Mouse (Mus musculus): ENCODE measurements around the gene Kcnj10. TPM values are rescaled to one million over a fixed set of nuclear protein-coding genes. Genes with fewer than 3 reads are reported as not detected.

Gene Kcnj10
- polyA plus RNA-seq, 1 experiment from 2014 or later, result 1.6 TPM

DNA sequence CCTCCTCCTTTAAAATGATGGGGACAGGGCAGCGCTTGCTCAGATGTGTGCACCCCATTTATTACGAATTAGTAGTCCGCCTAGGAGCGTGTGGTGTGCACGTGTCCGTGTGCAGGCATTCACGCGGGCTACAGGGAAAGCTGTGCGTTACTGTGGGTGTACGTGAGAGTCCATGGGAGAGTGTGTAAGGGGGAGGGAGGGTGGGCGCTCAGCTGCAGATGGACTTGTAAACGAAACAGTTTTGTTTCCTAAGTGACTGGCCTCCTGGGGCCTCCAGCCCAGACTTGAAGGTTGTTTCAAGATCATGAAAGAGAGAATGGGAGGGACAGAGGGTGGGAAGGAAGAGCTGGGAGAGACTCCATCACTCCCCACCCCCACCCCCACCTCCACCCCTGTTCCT lies 39.8 kb upstream of the Kcnj10 start:
- ATAC-seq, result peak; percentile 37; the same call in 1 of the 2 replicates
- Histone ChIP-seq H3K4me3 (ENCODE audit: low read depth, low read length) (no peak overlapping the region), H3K4me1 (ENCODE audit: control insufficient read depth, insufficient read depth, low read length) (peaks cover 8% of the 10 kb centered on the region; the same call in 1 of the 2 replicates), H3K9ac (ENCODE audit: low read length) (no peak overlapping the region), H3K36me3 (ENCODE audit: control insufficient read depth, insufficient read depth, low read length) (no peaks in the 10 kb centered on the region), H3K4me2 (ENCODE audit: low read length) (no peak overlapping the region), H3K9me3 (replicated peaks; ENCODE audit: control insufficient read depth, low read length) (no peaks in the 10 kb centered on the region), H3K27ac (ENCODE audit: low read depth, low read length) (no peak overlapping the region), H3K27me3 (replicated peaks; ENCODE audit: control insufficient read depth, insufficient read depth, low read length) (no peaks in the 10 kb centered on the region)
- no peak for DNase-seq (ENCODE audit: low spot score)
- 50% methylated on average over 12 of the region's 12 CpGs for WGBS

DNA sequence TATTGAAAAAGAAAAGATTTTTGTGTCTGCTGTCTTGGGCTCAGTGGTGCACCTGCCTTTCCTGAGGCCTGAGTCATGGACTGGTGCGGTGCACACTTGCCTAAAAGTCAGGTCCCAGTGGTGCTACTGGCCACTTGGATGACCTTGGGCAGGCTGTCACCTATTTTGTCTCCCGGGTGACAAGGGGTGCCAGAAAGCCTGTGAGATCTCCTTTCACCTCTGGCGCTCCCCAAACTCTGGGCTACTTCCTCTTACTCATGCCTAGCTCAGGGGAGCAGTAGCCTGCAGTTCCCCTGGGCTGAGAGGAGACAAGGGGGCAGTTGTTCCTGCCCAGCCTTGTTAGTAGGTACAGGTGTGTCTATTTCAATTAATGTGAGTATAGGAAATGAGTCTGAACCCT lies 38.7 kb upstream of the Kcnj10 start:
- WGBS, result 69% methylated on average over 3 of the region's 3 CpGs
- Histone ChIP-seq H3K36me3 (ENCODE audit: control insufficient read depth, insufficient read depth, low read length) (no peaks in the 10 kb centered on the region), H3K9ac (ENCODE audit: low read length) (no peak overlapping the region), H3K9me3 (replicated peaks; ENCODE audit: control insufficient read depth, low read length) (no peaks in the 10 kb centered on the region), H3K4me2 (ENCODE audit: low read length) (no peak overlapping the region), H3K4me1 (ENCODE audit: control insufficient read depth, insufficient read depth, low read length) (peaks cover 10% of the 10 kb centered on the region; the same call in 1 of the 2 replicates), H3K27me3 (replicated peaks; ENCODE audit: control insufficient read depth, insufficient read depth, low read length) (no peaks in the 10 kb centered on the region), H3K4me3 (ENCODE audit: low read depth, low read length) (no peak overlapping the region), H3K27ac (ENCODE audit: low read depth, low read length) (no peak overlapping the region)
- DNase-seq (ENCODE audit: low spot score) (no peak), ATAC-seq (no peak)

GRCm38 (mm10) chr1:172302851-172303250 lies 38.2 kb upstream of the Kcnj10 start:
- DNase-seq (ENCODE audit: low spot score) (no peak), ATAC-seq (no peak)
- Histone ChIP-seq H3K4me3 (ENCODE audit: low read depth, low read length) (no peak overlapping the region), H3K4me2 (ENCODE audit: low read length) (no peak overlapping the region), H3K4me1 (ENCODE audit: control insufficient read depth, insufficient read depth, low read length) (peaks cover 13% of the 10 kb centered on the region; the same call in 1 of the 2 replicates), H3K36me3 (ENCODE audit: control insufficient read depth, insufficient read depth, low read length) (no peaks in the 10 kb centered on the region), H3K27ac (ENCODE audit: low read depth, low read length) (no peak overlapping the region), H3K9me3 (replicated peaks; ENCODE audit: control insufficient read depth, low read length) (no peaks in the 10 kb centered on the region), H3K27me3 (replicated peaks; ENCODE audit: control insufficient read depth, insufficient read depth, low read length) (no peaks in the 10 kb centered on the region), H3K9ac (ENCODE audit: low read length) (no peak overlapping the region)
- WGBS, result 12% methylated on average over 6 of the region's 6 CpGs

GRCm38 (mm10) chr1:172304443-172304842 lies 36.6 kb upstream of the Kcnj10 start:
- no peak overlapping the region for H3K27ac ChIP-seq (ENCODE audit: low read depth, low read length)
- no peak for ATAC-seq
- no peaks in the 10 kb centered on the region for H3K36me3 ChIP-seq (ENCODE audit: control insufficient read depth, insufficient read depth, low read length)
- no peak overlapping the region for H3K9ac ChIP-seq (ENCODE audit: low read length)
- 76% methylated on average over 6 of the region's 6 CpGs for WGBS
- peaks cover 17% of the 10 kb centered on the region for H3K4me1 ChIP-seq (ENCODE audit: control insufficient read depth, insufficient read depth, low read length)
- H3K27me3 ChIP-seq (replicated peaks; ENCODE audit: control insufficient read depth, insufficient read depth, low read length), result no peaks in the 10 kb centered on the region
- H3K4me2 ChIP-seq (ENCODE audit: low read length), result no peak overlapping the region
- DNase-seq (ENCODE audit: low spot score), result no peak
- no peaks in the 10 kb centered on the region for H3K9me3 ChIP-seq (replicated peaks; ENCODE audit: control insufficient read depth, low read length)
- H3K4me3 ChIP-seq (ENCODE audit: low read depth, low read length), result no peak overlapping the region

- WGBS, result 93% methylated on average over 2 of the region's 2 CpGs
Observed at GRCm38 (mm10) chr1:172305153-172305552, 35.9 kb upstream of the Kcnj10 start.

GRCm38 (mm10) chr1:172305635-172306034 lies 35.4 kb upstream of the Kcnj10 start:
- H3K4me3 ChIP-seq (ENCODE audit: low read depth, low read length), result no peak overlapping the region
- WGBS, result 82% methylated on average over 3 of the region's 3 CpGs
- H3K4me1 ChIP-seq (ENCODE audit: control insufficient read depth, insufficient read depth, low read length), result peaks cover 25% of the 10 kb centered on the region
- DNase-seq (ENCODE audit: low spot score), result no peak
- H3K4me2 ChIP-seq (ENCODE audit: low read length), result no peak overlapping the region
- no peak for ATAC-seq
- no peaks in the 10 kb centered on the region for H3K9me3 ChIP-seq (replicated peaks; ENCODE audit: control insufficient read depth, low read length)
- no peak overlapping the region for H3K9ac ChIP-seq (ENCODE audit: low read length)
- no peaks in the 10 kb centered on the region for H3K36me3 ChIP-seq (ENCODE audit: control insufficient read depth, insufficient read depth, low read length)
- no peaks in the 10 kb centered on the region for H3K27me3 ChIP-seq (replicated peaks; ENCODE audit: control insufficient read depth, insufficient read depth, low read length)
- H3K27ac ChIP-seq (ENCODE audit: low read depth, low read length), result no peak overlapping the region

More at GRCm38 (mm10) chr1:172305153-172305552, 35.9 kb upstream of the Kcnj10 start:
- H3K9ac ChIP-seq (ENCODE audit: low read length), result no peak overlapping the region
- H3K4me2 ChIP-seq (ENCODE audit: low read length), result no peak overlapping the region
- no peaks in the 10 kb centered on the region for H3K36me3 ChIP-seq (ENCODE audit: control insufficient read depth, insufficient read depth, low read length)
- H3K4me3 ChIP-seq (ENCODE audit: low read depth, low read length), result no peak overlapping the region
- no peaks in the 10 kb centered on the region for H3K27me3 ChIP-seq (replicated peaks; ENCODE audit: control insufficient read depth, insufficient read depth, low read length)
- ATAC-seq (no peak), DNase-seq (ENCODE audit: low spot score) (no peak)
- no peaks in the 10 kb centered on the region for H3K9me3 ChIP-seq (replicated peaks; ENCODE audit: control insufficient read depth, low read length)
- peaks cover 22% of the 10 kb centered on the region for H3K4me1 ChIP-seq (ENCODE audit: control insufficient read depth, insufficient read depth, low read length)
- H3K27ac ChIP-seq (ENCODE audit: low read depth, low read length), result no peak overlapping the region

DNA sequence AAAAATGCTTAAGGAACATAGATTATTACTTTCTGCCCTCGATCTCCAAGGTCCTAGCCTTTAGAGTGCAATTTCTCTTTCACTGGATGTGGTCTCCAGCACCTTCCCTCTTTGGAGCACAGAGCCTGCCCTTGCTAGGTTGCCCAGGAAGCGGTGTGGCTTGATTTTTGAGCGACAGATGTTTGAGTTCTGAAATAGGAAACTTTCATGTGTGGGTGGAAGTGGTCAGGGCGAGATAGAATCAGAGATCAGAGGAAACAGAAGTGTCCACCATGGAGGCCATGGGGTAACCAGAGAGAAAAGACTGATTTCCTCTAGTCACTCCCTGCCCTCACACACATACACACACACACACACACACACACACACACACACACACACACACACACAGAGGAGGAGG lies 34.8 kb upstream of the Kcnj10 start:
- H3K4me3 ChIP-seq (ENCODE audit: low read depth, low read length), result no peak overlapping the region
- no peak overlapping the region for H3K27ac ChIP-seq (ENCODE audit: low read depth, low read length)
- 90% methylated on average over 4 of the region's 4 CpGs for WGBS
- no peaks in the 10 kb centered on the region for H3K9me3 ChIP-seq (replicated peaks; ENCODE audit: control insufficient read depth, low read length)
- no peak overlapping the region for H3K9ac ChIP-seq (ENCODE audit: low read length)
- no peak overlapping the region for H3K4me2 ChIP-seq (ENCODE audit: low read length)
- no peaks in the 10 kb centered on the region for H3K36me3 ChIP-seq (ENCODE audit: control insufficient read depth, insufficient read depth, low read length)
- no peaks in the 10 kb centered on the region for H3K27me3 ChIP-seq (replicated peaks; ENCODE audit: control insufficient read depth, insufficient read depth, low read length)
- no peak for ATAC-seq
- DNase-seq (ENCODE audit: low spot score), result no peak
- H3K4me1 ChIP-seq (ENCODE audit: control insufficient read depth, insufficient read depth, low read length), result peaks cover 25% of the 10 kb centered on the region

GRCm38 (mm10) chr1:172306885-172307284 lies 34.1 kb upstream of the Kcnj10 start:
- no peak for ATAC-seq
- Histone ChIP-seq H3K4me2 (ENCODE audit: low read length) (no peak overlapping the region), H3K9ac (ENCODE audit: low read length) (no peak overlapping the region), H3K4me1 (ENCODE audit: control insufficient read depth, insufficient read depth, low read length) (peaks cover 21% of the 10 kb centered on the region), H3K27ac (ENCODE audit: low read depth, low read length) (peak overlapping the region; percentile 41; the same call in 1 of the 2 replicates), H3K27me3 (replicated peaks; ENCODE audit: control insufficient read depth, insufficient read depth, low read length) (no peaks in the 10 kb centered on the region), H3K9me3 (replicated peaks; ENCODE audit: control insufficient read depth, low read length) (no peaks in the 10 kb centered on the region), H3K36me3 (ENCODE audit: control insufficient read depth, insufficient read depth, low read length) (no peaks in the 10 kb centered on the region), H3K4me3 (ENCODE audit: low read depth, low read length) (no peak overlapping the region)
- no peak for DNase-seq (ENCODE audit: low spot score)
- 67% methylated on average over 6 of the region's 6 CpGs for WGBS

DNA sequence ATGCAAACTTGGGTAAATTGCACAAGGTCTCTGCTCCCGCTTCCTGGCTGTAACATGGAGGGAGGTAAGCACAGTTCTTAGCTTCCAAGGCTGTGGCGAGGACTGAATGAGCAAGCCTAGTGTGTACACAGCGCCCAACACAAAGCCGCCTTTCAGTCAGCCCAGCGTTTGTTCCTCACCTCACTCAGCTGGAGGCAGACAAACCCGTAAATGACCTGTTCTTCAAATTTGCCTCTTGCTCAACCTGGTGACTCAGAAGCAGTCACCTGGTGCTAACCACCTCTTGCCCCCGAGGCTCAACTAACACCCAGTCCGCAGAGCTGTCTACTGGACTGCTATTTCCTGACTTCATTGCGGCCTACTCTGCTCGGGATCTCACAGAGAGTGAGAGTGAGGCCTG lies 33.1 kb upstream of the Kcnj10 start:
- ATAC-seq, result no peak
- Histone ChIP-seq H3K4me3 (ENCODE audit: low read depth, low read length) (no peak overlapping the region), H3K27me3 (replicated peaks; ENCODE audit: control insufficient read depth, insufficient read depth, low read length) (no peaks in the 10 kb centered on the region), H3K27ac (ENCODE audit: low read depth, low read length) (peak overlapping the region; percentile 48), H3K4me2 (ENCODE audit: low read length) (no peak overlapping the region), H3K9ac (ENCODE audit: low read length) (no peak overlapping the region), H3K36me3 (ENCODE audit: control insufficient read depth, insufficient read depth, low read length) (no peaks in the 10 kb centered on the region), H3K9me3 (replicated peaks; ENCODE audit: control insufficient read depth, low read length) (no peaks in the 10 kb centered on the region), H3K4me1 (ENCODE audit: control insufficient read depth, insufficient read depth, low read length) (peaks cover 21% of the 10 kb centered on the region)
- DNase-seq (ENCODE audit: low spot score), result no peak
- WGBS, result 42% methylated on average over 10 of the region's 10 CpGs
